In the genomic region with DNA sequence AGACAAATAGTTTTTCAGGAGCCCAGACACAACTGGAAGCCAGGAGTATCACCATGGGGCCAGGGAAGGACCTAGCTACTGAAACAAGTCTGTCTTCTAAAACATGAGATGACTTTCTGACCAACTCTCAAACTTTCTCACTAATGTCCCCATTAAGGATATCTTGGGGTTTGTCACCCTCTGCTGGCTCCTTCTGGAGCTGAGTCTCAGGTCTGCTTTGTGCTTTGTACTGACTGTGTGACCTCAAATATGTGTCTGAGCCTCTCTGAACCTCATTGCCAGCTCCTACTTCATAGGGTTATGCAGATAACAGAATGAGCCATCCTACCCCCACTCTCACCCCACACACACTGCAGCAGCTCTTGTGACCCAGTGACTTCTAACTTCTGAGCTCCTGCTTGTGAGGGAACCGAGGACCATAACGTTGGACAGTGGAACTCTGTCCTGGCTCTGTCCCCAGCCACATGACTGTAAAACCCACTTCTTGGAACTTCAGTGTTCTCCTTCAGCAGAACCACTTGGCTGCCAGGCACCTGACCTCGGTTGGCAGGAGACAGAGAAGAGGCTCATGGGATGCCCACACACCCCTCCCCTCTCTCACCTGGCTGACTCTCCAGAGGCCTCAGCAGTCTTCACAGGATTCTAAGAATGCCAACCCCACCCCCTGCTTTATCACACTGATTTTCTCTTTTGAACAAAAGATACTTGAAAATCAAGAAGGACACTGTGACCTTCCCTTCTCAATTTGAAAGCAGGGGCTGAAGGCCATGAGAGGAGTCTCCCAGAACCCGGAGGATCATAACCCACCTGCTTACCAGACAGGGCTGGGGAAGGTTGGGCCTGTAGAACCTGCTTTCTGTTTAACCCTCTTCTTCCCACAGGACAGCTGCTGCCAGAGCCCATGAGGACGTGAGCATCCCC, we compare ENCODE assay signal across 9 mouse cellular contexts. TPM values are rescaled to one million over a fixed set of nuclear protein-coding genes. Genes with fewer than 3 reads are reported as not detected.
DNase-seq lines count a peak whose midpoint lies in the region; TF ChIP-seq lines count a peak whose summit lies in the region.
"Had no signal": no experiment of that assay in that cellular context is flagged by ENCODE, and none has a peak within 500 bp of the region (broad histone marks: within the 10 kb centered on the region; RNA-seq: fewer than 3 reads in every experiment).

No protein-coding gene starts in this region.

- no peaks in the 10 kb centered on the region for H3K79me2 ChIP-seq in MEL (ENCODE audit: control insufficient read depth, insufficient read depth, low read length, poor library complexity)

- peaks cover 0 to 3% of the 10 kb centered on the region in 2 experiments; a peak in 3 of 4 replicates for H3K27me3 ChIP-seq in MEL (ENCODE audit: control insufficient read depth in 1 of 2, insufficient read depth in 2 of 2, low read length in 2 of 2)

- TF ChIP-seq RAD21 in MEL (IDR thresholded peaks at IDR 0.05; ENCODE audit: low read depth, low read length) = peak; percentile 68

- no peak overlapping the region for H3K27ac ChIP-seq in MEL (ENCODE audit: control insufficient read depth, low read depth, low read length)
- H3K27ac ChIP-seq: liver, embryonic 15.5 days had no signal

- H3K4me3 ChIP-seq in MEL (ENCODE audit: control insufficient read depth in 1 of 2, insufficient read depth in 1 of 2, low read depth in 2 of 2, low read length in 2 of 2) = no peak overlapping the region
- H3K4me3 ChIP-seq: liver, embryonic 15.5 days had no signal

- peaks cover 0 to 7% of the 10 kb centered on the region in 2 experiments; a peak in 1 of 4 replicates for H3K4me1 ChIP-seq in MEL (ENCODE audit: control insufficient read depth in 1 of 2, insufficient read depth in 2 of 2, low read length in 2 of 2)

- no peaks in the 10 kb centered on the region for H3K36me3 ChIP-seq in MEL (ENCODE audit: control insufficient read depth in 1 of 2, insufficient read depth in 2 of 2, low read length in 2 of 2)
- H3K36me3 ChIP-seq: liver, embryonic 15.5 days had no signal

- TF ChIP-seq POLR2A in MEL (IDR thresholded peaks at IDR 0.05; ENCODE audit: control insufficient read depth in 1 of 2, insufficient read depth in 1 of 2, low read depth in 1 of 2, low read length in 2 of 2, poor library complexity in 1 of 2) = no peak

- DNase-seq in layer of hippocampus, adult 11-12 months (ENCODE audit: low spot score) = peak; percentile 29
- no peak for DNase-seq in layer of hippocampus, adult 9-10 months (ENCODE audit: low spot score)
- peak; percentile 36 for DNase-seq in MEL (ENCODE audit: low read depth, low spot score)
- DNase-seq in cerebellum, adult 9-11 months = peak; percentile 36
- DNase-seq in kidney, postnatal 4 days = peak; percentile 28 to 50
- peak; percentile 53 for DNase-seq in thymus, postnatal 25 days
- no peak for DNase-seq in embryo, embryonic 9.5 days (ENCODE audit: extremely low spot score)

- TF ChIP-seq CTCF in MEL (IDR thresholded peaks at IDR 0.05 in 2 of 3, conservative IDR thresholded peaks at IDR 0.05 in 1 of 3; ENCODE audit: control insufficient read depth in 1 of 3, insufficient read depth in 1 of 3, low read depth in 2 of 3, low read length in 3 of 3, poor library complexity in 1 of 3, severe bottlenecking in 1 of 3) = peak; percentile 13 to 64 (median 39); a peak in 5 of 6 replicates

- no peaks in the 10 kb centered on the region; the same call in 1 of the 2 replicates for H3K9me3 ChIP-seq in MEL (replicated peaks; ENCODE audit: insufficient read depth, low read length)
- H3K9me3 ChIP-seq: liver, embryonic 15.5 days had no signal

- no peak for TF ChIP-seq EP300 in MEL (IDR thresholded peaks at IDR 0.05; ENCODE audit: low read depth in 1 of 2, low read length in 2 of 2)

- H3K9ac ChIP-seq in MEL (ENCODE audit: control insufficient read depth, low read depth, low read length, poor library complexity, severe bottlenecking) = no peak overlapping the region
- H3K9ac ChIP-seq: liver, embryonic 15.5 days had no signal

TF ChIP-seq in MEL, 35 proteins besides CTCF, POLR2A, EP300 and RAD21:
- TF ChIP-seq ZC3H11A (IDR thresholded peaks at IDR 0.05; ENCODE audit: low read depth, low read length) (peak; percentile 42), CHD2 (IDR thresholded peaks at IDR 0.05; ENCODE audit: low read length) (no peak), SMC3 (IDR thresholded peaks at IDR 0.05; ENCODE audit: low read depth, low read length) (peak; percentile 45), NELFE (IDR thresholded peaks at IDR 0.05; ENCODE audit: low read depth, low read length) (no peak), MAZ (IDR thresholded peaks at IDR 0.05; ENCODE audit: low read depth, low read length) (no peak), MAX (IDR thresholded peaks at IDR 0.05; ENCODE audit: low read length) (no peak), E2F4 (IDR thresholded peaks at IDR 0.05; ENCODE audit: borderline replicate concordance, low read depth, low read length) (no peak), KAT2A (conservative IDR thresholded peaks at IDR 0.05; ENCODE audit: low read depth, low read length) (no peak)

RNA-seq across cellular contexts. Expression of gene Sstr3, which starts 3.2 kb away (rescaled TPM):
- total RNA-seq in MEL (2012; rRNA removed) = not detected in 2 replicates
- polyA plus RNA-seq in MEL (2012; ENCODE audit: insufficient read depth in 1 of 2, insufficient read length in 2 of 2, low read depth in 1 of 2, low replicate concordance in 2 of 2, missing spikeins in 1 of 2) = not detected
- polyA plus RNA-seq: embryonic facial prominence, embryonic 11.5 days; liver, embryonic 15.5 days had no signal

RNA-seq across cellular contexts. Expression of gene C1qtnf6, which starts 16.5 kb away (rescaled TPM):
- 0.15 and 0.20 TPM in 2 replicates for total RNA-seq in MEL (2012; rRNA removed)
- 1 to 10 TPM in 1 of 2 experiments, not detected in 1; 1.3 TPM for polyA plus RNA-seq in MEL (2012; ENCODE audit: insufficient read depth in 1 of 2, insufficient read length in 2 of 2, low read depth in 1 of 2, low replicate concordance in 2 of 2, missing spikeins in 1 of 2)

RNA-seq across cellular contexts. Expression of gene Rac2, which starts 24.9 kb away (rescaled TPM):
- total RNA-seq in MEL (2012; rRNA removed) = 257 and 268 TPM in 2 replicates
- polyA plus RNA-seq in MEL (2012; ENCODE audit: insufficient read depth in 1 of 2, insufficient read length in 2 of 2, low read depth in 1 of 2, low replicate concordance in 2 of 2, missing spikeins in 1 of 2) = 100 to 1,000 TPM; 772 to 881 TPM

RNA-seq across cellular contexts. Expression of gene Cyth4, which starts 49.2 kb away (rescaled TPM):
- 8.7 and 9.2 TPM in 2 replicates for total RNA-seq in MEL (2012; rRNA removed)
- polyA plus RNA-seq in MEL (2012; ENCODE audit: insufficient read depth in 1 of 2, insufficient read length in 2 of 2, low read depth in 1 of 2, low replicate concordance in 2 of 2, missing spikeins in 1 of 2) = 10 to 100 TPM in 1 of 2 experiments, not detected in 1; 23.5 TPM

RNA-seq across cellular contexts. Expression of gene Il2rb, which starts 52.6 kb away (rescaled TPM):
- 0.04 TPM in 1 of 2 replicates, not detected in the other for total RNA-seq in MEL (2012; rRNA removed)
- polyA plus RNA-seq in MEL (2012; ENCODE audit: insufficient read depth in 1 of 2, insufficient read length in 2 of 2, low read depth in 1 of 2, low replicate concordance in 2 of 2, missing spikeins in 1 of 2) = not detected

Comparison
In these comparisons a context has a peak if more than half of its experiments do, and no peak if none do; other contexts are left out.
1. DNase-seq: peak in layer of hippocampus, adult 11-12 months (single experiment), MEL (single experiment), cerebellum, adult 9-11 months (single experiment), kidney, postnatal 4 days (2 of 2) and thymus, postnatal 25 days (single experiment); none in layer of hippocampus, adult 9-10 months (single experiment) and embryo, embryonic 9.5 days (single experiment).